Mouse (Mus musculus) left cerebral cortex, postnatal 10 days (tissue): ENCODE measurements at regions not wholly inside any gene's neighbourhood (a gene's known extent, or its start where the extent isn't known, plus 50 kb on each side); places are given as distances from the start of the nearest gene placed in this dataset.
A peak's percentile ranks its signal among the peaks of the same experiment; 100 is the strongest.
"Not testable (repeated sequence)": the region's sequence is repeated elsewhere in the genome, so short reads cannot be mapped to it uniquely, and the experiment has no call there.

Source experiments
- DNase-seq, 2 experiments: peaks; one replicate each; pipeline ENCODE4 v3.0.0; 2021 to 2022; ENCODE audit warnings: low spot score in 2 of 2, mixed read lengths in 1 of 2; ENCODE audit errors: extremely low spot score in 1 of 2
- intact Hi-C: fragments of 180-260 bp; cut with DNase I; formaldehyde crosslinking; loops from one replicate; pipeline ENCODE4 v1.15.1; 2025

DNA sequence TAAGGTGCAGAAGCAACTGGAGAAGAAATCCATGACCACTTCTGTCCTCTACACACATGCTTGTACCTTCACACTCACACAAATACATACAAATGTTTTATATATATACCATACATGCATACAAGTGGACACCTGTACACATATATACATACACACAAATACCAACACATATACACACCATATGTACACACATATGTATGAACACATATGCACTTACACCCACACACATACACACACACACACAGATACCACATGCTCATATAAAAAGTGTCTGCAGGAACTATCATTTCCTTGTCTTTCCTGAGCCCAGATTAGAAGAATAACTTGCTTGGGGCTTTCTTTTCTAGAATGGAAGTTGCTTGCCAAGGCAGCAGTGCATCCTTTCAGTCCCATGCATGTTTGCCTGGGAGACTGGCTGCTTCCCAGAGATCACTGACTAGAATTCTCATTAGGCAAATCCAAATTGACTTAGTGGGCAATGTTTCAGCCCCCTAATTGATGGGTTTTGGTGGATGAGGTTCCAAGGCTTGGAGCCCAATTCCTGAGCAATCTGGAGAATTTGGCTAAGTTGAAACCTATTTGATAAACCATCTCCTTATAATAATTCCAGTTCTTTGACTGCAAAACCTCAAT lies 169.2 kb upstream of the Hddc2 start:
- peak in 1 of 2 experiments; percentile 7 for DNase-seq
- intact Hi-C loops = no loop called here

DNA sequence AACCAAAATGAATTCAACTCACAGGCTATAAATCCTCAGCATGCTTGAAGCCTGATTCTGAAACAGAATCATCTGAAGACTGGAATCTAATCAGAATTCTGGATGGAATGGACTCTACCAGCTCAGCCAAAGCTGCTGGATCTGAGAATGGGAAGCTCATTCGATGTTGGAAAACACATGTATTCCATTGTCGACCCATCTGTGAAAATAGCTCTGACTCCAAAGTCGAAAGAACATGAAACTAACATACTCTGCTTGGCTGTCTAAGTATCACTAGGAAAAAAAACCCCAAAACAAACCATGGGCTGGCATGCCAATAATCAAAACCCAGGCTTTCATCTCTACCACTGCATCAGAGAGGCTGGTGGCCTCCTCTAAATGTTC lies 168.7 kb upstream of the Hddc2 start:
- DNase-seq = no peak
- intact Hi-C loops = no loop called here

DNA sequence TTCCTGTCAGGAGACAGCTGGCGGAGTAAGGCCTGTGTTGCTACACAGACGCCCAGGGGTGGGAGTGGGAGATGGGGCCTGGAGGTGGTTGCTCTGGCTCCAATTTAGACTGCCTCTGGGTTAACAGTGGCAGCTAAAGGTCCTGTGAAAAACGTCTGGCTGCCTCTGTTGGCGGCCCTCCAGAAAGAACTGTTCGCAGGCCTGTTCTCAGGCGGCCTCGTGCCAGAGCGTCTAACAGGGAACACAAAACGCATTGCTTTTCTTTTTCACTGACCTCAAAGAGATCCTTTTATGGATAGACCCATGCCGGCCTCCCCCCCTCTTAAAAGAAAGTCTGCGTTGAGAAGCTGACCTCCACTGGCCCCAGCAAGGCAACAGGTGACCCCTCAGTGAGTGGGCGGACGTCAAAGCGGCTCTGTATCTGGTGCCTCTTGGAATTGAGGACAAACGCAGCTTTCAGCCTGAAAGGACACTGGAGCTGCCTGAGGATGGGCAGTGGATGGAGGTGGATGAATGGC lies 140.0 kb upstream of the Hddc2 start:
- intact Hi-C loops = no loop called here
- peak; percentile 73 to 87 for DNase-seq

DNA sequence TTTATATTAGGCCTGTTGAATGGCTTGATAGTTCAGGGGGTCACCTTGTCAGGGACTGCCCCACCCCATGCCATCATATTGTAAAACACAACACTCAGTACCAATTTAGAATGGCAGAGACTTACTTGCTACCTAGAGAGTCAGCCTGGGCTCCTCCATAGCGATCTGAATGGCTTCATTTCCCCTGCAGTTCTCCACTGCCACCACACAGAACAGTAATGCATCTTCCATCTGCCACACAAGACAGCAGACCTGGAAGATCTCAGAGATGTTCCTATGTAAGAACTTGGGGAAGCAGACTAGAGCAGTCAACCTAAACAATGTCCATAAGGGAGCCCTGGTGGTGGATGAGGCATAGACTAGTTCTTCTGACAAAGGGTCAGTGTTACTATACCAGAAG lies 123.6 kb upstream of the Hddc2 start:
- intact Hi-C loops = no loop called here
- no peak for DNase-seq

DNA sequence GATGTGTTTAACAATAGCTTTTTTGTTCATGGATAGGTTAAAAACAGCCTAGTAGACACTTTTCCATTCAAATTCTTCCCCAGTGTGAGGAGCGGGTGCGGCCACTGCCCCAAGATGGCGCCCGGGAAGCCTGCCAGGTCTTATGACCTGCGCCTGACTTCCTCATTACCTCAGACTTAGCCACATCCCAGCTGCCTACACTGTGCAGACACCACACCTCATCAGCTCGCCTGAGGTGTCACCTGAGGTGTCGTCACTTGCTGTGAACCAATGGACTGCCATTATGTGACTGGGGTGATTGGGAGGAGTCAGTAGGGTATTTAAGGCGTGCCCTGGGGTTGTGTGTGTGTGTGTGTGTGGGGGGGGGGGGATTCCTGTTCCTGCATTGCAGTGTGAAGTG lies 101.0 kb upstream of the Hddc2 start:
- DNase-seq, intact Hi-C loops: not testable (repeated sequence)

DNA sequence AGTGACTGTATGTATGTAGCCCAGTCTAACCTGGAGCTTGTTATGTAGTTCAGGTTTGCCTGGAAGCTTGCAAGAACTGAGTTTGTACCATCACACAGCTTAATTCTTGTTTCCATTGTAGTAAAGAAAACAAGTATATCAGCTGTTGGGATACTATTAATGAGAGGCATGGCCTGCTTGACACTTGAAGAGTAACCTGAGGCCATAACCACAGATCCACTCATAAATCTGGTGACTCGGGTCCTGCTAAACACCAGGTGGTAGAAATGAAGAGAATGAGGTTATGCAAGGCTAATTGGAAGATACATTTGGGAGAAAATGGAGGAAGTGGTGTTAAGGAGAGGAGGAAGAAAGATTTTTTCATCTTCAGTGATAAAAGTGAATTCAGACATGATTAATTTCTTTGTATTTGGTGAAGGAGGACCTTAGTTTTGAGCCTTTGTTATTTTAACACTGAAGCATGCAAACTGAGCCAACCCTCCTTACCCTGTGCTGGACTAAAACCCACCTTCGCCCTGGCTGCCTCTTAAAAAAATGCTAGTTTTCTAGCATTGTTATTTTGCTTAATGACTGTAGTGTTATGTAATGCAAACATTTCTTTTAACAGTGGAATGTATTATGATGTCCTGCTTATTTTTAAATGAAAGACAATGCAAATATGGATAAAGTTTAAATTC lies 100.3 kb upstream of the Hddc2 start:
- intact Hi-C loops = no loop called here

DNA sequence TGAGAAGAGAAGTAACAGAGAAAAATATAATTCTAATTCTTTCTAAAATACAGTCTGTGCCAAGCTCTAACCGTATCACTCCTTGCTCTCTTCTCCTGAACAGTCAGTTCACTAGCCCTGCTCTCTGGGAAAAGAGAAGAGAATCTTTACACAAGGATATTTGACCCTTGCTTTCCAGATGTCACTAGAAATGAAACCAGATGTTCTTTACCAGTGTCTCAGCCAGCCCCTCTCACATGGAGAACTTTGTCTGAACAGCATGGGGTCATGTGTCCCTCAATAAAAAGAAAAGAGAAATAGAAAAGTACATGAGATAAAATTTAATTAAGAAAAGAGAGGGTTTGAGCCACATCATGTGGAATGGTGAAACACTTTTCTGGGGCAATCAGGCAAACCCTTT lies 91.3 kb upstream of the Hddc2 start:
- intact Hi-C loops = no loop called here
- DNase-seq = no peak

More for the DNA sequence above, 100.3 kb upstream of the Hddc2 start:
- no peak for DNase-seq

DNA sequence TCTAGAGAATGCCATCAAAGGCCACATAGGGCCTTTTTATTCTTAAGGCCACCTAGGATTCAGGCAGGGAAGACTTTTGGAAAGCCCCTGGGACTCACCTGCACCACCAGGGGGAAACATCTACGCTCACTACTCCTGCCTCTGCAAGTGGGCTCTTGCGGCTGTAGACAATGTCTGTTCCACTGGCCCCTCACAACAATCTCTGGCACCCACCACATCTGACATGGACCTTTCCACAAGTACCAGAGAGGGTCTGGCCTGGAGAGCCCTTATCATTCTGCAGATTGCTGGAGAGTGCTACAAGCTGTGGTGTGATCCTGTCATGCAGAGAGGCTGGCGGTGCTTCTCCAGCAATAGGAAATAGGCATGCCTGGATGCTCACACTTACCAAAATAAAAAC lies 84.1 kb upstream of the Hddc2 start:
- intact Hi-C loops = no loop called here

DNA sequence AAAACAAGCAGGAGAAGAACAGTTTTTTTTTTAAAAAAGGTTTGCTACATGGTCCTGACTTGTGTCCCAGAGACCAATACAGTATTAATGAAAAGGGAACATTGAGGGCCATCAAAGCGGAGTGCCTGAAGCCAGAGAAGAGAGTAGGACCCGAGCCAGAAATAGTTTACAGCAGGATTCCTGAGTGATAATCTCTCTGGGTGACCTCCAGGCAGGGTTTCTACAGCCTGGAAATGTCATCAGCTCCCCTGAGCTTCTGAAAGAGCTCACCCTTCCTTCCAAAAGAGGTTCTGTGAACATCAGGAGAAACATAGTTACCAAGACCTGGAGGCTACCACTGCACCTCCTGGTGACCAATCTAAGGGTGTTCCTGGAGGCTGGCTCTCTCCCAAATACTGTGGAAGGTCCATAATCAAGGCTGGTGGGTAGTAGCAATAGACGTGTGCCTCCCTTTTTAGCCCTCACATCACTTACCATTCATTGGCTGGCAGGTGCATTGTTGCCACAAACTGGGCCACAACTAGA lies 70.7 kb upstream of the Hddc2 start:
- intact Hi-C loops = no loop called here
- no peak for DNase-seq

More for the DNA sequence above, 84.1 kb upstream of the Hddc2 start:
- no peak for DNase-seq

DNA sequence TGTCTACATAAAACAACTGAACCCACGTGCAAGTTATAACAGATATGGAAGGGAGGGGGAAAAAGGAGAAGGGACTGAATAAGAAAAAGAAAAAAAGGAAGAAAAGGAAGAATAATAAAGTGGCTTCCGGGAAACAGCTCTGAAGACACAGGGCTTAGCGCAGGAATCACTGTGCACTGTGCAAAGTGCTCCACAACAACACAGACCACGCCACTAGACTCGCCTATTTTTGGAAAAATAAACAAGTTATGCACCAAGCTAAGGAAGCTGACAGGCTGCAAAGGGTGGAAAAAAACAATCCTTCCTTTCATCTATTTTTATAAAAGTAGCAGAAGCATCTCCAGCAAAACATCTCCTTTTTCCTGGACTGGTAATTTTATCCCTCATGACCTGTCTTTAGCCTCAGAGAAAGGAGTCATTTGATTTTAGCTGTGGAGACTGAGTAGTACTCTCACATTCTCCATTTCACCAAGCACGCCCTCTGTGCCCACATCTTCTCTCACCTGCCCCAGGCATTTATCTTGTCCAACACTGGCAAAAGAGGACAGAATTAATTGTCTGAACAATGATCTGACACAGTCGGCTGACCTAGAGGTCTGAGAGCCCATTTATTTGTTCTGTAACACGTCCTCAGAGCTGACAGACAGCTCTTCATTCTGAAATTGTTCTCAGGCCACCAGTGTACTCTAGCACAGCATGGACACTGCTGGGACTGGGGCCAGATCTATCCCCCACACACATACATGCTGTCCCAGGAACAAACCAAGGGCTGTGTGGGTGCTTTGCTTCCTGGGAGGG lies 60.4 kb upstream of the Hddc2 start:
- peak in 1 of 2 experiments; percentile 56 for DNase-seq
- intact Hi-C loops = no loop called here

DNA sequence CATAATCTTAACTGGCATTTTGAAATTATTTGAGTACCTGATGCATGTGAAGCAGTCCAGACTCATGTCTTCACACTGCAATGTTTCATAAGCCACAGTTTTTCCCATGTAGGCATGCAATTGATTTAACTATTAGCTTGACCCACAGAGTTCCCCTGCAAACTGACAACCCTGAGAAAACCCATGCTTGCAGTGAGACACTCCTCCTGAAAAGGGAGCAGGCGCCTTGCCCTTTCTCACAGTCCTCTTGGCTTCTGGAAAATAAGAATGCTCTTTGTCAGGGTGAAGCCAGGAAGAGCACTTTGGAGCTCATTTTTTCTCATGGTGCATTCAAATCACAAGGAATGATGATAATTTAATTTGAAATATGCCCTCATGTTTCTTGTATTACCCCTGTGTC lies 56.2 kb upstream of the Hddc2 start:
- no peak for DNase-seq
- intact Hi-C loops = no loop called here

DNA sequence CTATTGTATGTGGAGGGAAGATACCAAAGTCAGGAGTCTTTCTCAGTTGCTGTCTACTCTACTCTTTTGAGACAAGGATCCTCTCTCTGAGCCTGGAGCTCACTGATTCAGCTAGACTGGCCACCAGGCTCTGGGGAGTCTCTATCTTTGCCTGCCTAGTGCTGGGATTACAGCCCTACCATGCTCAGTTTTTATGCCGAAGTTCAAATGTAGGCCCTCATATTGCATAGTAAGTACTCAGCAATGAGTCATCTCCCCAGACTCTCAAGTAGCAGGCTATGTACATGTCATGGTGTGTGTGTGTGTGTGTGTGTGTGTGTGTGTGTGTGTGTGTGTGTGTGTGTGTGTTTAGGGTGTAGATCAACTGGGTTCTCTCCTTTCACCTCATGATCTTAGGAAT lies 55.6 kb upstream of the Hddc2 start:
- DNase-seq = no peak
- intact Hi-C loops = no loop called here

DNA sequence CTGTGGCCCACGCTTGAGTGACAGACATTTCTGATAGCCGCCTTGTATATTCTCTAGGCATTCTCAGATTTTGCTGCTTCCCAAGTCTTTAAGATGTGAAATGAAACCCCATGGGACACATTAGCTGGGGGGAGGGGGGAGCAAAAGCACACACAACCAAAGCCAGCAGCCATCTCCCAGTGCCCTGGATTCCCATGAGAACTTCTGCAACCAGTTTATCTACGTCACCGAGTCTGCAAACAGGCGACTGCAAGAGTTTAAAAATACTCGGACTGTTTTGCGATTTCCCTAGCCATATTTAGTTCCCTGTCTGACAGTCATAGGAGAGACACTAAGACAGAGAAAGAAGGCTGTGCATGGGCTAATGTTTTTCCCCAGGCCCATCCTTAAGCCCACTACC lies 52.3 kb upstream of the Hddc2 start:
- intact Hi-C loops = no loop called here
- DNase-seq = peak; percentile 9 to 54
